Mouse (Mus musculus) myocyte (in vitro differentiated cells): ENCODE data around the gene Timm22.

ENCODE experiments used
- E2F4 ChIP-seq: IDR thresholded peaks from one replicate; pipeline ENCODE4 v1.6.1; 2011; ENCODE audit warnings: mild to moderate bottlenecking, control low read depth, moderate library complexity; ENCODE audit not compliant: insufficient read depth
- MYOD1 ChIP-seq, 3 experiments: IDR thresholded peaks; one replicate each; pipeline ENCODE4 v1.6.1; 2011; ENCODE audit warnings: control low read depth in 2 of 3, low read depth in 2 of 3, mild to moderate bottlenecking in 2 of 3, moderate library complexity in 1 of 3; ENCODE audit not compliant: insufficient read length in 2 of 3, control insufficient read depth in 1 of 3
- POLR2A ChIP-seq: IDR thresholded peaks from one replicate; pipeline ENCODE4 v1.6.1; 2011; ENCODE audit warnings: low read depth, mild to moderate bottlenecking, control low read depth, moderate library complexity; ENCODE audit not compliant: insufficient read length
- REST ChIP-seq: IDR thresholded peaks from one replicate; pipeline ENCODE4 v1.6.1; 2011; ENCODE audit warnings: mild to moderate bottlenecking, control low read depth, moderate library complexity; ENCODE audit not compliant: insufficient read depth, insufficient read length
- TCF3 ChIP-seq: IDR thresholded peaks from one replicate; pipeline ENCODE4 v1.6.1; 2011; ENCODE audit warnings: low read depth, control low read depth; ENCODE audit not compliant: insufficient read length

DNA sequence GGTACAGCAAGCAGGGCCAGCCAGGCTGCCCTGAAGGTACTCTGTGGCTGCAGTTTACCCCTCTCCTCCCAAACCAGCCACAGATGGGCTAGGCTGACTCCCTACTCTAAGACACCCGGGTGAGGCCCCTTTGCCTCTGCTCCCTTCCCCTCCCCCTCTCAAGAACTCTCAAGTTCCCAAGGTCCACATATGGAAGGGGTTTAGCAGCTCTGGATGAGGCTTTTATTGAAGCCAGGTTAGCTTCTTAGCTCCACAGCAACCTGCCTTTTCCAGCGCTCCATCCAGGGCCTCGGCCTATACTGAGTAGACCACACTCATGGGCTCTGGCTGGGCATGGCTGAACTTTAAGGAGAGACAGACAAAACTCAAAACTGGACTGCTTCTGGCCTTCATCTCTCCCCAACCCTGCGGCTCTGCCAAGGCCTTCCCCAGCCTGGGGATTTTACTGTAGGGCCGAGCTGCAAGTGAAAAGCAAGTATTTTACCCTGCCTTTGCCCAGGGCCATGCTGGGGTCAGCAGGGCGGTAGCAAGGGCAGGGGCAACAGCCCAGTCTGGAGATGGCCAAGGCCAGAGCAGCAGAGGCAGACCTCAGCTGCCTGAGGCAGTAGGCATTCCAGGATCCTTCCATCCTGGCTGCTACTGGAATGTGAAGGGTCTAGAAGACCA lies 23.3 kb downstream of the Timm22 start:
- TF ChIP-seq POLR2A (no peak), MYOD1 (IDR thresholded peaks at IDR 0.05; ENCODE audit: control insufficient read depth in 1 of 3, insufficient read length in 2 of 3, low read depth in 2 of 3) (no peak), TCF3 (no peak), E2F4 (no peak), REST (no peak)
